Mouse (Mus musculus) C2C12 (cell line): ENCODE results near the gene Nsun5.

Experiments used
- CTCF ChIP-seq: IDR thresholded peaks from one replicate; pipeline ENCODE4 v1.5.1; 2011; ENCODE audit not compliant: control insufficient read depth, insufficient read depth, insufficient read length
- FOSL1 ChIP-seq: IDR thresholded peaks from one replicate; pipeline ENCODE4 v1.8.0; 2011; ENCODE audit warnings: mild to moderate bottlenecking, low read length; ENCODE audit not compliant: poor library complexity, insufficient read depth, severe bottlenecking
- MAX ChIP-seq: IDR thresholded peaks from one replicate; pipeline ENCODE4 v1.6.1; 2011; ENCODE audit warnings: mild to moderate bottlenecking, control low read depth
- MYOD1 ChIP-seq: IDR thresholded peaks from one replicate; pipeline ENCODE4 v1.6.1; 2011; ENCODE audit warnings: low read depth; ENCODE audit not compliant: control insufficient read depth, insufficient read length
- USF1 ChIP-seq: IDR thresholded peaks from one replicate; pipeline ENCODE4 v1.6.1; 2011; ENCODE audit warnings: low read depth, mild to moderate bottlenecking, control low read depth, moderate library complexity

- TF ChIP-seq CTCF (no peak), MYOD1 (no peak), FOSL1 (no peak), USF1 (no peak), MAX (no peak)
Measured at GRCm38 (mm10) chr5:135382746-135383145, 13.0 kb downstream of the Nsun5 start.
